Mouse (Mus musculus) kidney, adult 11 months (tissue): ENCODE measurements around the gene 9130213A22Rik.
A peak's percentile ranks its signal among the peaks of the same experiment; 100 is the strongest.

ENCODE experiments used
- DNase-seq: peaks from one replicate; pipeline ENCODE4 v3.0.0; 2022

The 9130213A22Rik gene

DNA sequence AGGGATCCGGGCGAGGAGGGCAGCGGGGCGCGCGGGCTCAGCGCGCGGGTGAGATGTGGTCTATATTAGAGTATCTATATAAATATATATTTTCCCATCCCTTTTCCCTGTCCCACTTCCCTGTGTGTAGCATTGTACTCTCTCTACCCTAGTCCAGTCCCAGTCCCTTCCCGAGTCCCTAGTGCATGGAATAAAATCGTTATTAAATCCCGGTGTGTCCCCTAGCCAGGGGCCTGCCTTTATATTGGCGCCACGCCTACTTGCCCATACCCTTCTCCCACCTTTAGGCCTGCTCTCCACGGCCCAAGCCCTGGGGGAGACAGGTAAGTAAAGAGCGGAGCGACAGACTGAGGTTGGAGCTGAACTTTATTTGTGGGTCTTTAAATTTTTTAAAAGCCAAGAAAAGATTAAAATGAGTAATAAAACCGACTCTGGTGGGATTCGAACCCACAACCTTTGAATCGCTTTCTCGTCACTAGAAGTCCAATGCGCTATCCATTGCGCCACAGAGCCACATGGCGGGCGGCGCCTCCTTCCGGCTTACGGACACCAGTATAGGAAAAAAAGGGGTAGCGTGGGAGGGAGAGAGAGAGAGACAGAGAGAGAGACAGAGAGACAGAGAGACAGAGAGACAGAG lies 785 bp upstream of the 9130213A22Rik start:
- peak; percentile 87 for DNase-seq

DNA sequence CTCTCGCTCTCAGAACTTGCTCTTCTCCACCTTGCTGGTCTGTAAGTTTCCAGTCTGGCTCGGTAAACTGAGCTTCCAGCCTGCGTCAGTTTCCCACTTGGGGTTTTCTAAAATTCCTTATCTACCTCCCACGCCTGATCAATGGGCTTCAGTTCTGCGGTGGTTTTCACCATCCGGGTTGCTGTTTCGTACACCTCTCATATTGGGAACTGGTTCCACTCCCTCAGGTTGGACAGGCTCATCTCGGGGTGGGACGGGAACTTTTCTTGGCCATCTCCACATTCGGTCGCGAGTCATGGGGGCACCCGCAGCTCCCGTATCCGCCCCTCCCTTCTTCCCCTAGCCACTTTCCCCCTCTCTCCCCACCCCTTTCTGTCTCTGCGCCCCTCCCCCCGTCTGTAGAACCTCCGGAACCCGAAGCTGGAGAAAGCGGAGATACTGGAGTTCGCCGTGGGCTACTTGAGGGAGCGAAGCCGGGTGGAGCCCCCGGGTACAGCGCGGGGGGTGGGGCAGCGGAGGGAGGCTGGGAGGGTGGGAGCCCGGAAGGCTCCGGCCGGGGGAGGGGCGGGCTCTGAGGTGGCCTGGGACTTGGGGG lies 551 bp downstream of the 9130213A22Rik start:
- no peak for DNase-seq

GRCm38 (mm10) chr11:69121001-69121740 lies 1.2 kb downstream of the 9130213A22Rik start:
- DNase-seq = no peak

DNA sequence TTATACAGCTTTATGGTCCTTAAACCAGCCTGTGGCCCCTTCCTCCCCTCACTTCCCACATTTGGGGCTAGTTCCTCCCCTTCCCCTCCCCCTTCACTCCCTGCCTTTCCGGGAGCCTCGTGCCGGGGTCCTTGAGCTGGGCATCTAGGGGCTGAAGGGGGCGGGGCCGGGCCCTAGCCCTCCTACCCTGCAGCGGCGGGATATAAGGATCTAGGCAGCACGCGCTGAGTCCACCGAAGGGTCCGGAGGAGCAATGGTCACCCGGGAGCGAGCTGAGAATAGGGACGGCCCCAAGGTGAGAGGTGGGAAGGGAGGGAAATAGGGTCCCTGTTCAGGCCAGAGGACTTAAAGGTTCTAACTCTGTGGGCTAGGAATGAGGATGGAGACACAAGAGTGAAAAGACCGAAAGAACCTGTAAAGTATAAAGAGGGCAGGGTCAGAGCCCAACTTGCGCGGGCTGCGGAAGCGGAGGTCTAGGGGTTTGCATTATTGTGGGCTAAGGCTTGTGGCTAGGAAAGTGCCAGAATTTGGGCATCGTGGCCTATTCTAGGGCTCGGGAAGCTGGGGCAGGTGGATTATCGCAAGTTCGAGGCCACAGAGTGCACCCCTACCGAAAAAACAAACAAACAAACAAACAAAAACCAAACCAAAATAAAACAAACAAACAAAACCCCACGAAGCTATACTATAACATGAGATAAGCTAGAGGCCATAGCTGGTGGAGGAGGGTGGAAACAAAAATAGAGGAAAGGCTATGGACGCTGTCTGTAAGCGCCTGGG lies 2.0 kb downstream of the 9130213A22Rik start, which contains the start of gene Hes7:
Gene Hes7, plus strand, starts transcription at position 184 of the 780 bp plus-strand sequence.
- DNase-seq = no peak

DNA sequence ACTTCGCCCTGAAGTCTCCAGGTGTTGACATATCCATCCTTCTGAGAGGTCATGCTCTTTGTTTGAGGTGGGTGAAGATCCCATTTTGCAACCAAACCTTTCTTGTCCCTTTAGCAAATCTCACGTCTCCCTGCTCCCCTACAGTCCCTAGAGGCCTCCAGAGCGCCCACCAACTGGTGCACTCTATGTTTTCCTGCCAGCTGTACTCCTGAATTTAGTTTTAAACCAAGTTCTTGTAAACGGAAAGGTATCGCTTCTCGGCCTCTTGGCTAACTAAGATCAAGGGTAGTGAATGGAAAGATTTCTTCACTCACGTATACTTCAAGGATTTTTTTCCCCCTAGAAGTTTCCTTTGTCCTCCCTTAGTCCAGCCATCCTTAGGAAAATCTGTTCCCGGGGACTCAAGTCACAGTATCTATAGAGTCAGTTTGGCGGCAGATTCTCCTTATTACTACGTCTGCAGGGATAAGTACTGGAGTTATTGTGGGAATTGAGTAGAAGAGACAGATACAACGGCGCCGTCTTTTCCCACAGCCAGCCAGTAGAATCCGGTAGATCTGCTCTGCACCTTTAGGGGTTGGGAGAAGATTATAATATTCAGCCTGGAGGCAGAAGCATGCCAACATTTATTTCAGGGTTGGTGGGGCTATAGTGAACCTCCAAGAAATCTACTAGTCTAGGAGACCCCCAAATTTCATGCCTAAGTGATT lies 2.8 kb downstream of the 9130213A22Rik start:
- DNase-seq = no peak

GRCm38 (mm10) chr11:69118765-69119164 lies 3.6 kb downstream of the 9130213A22Rik start:
- DNase-seq = peak; percentile 79

GRCm38 (mm10) chr11:69117737-69118695 lies 4.4 kb downstream of the 9130213A22Rik start:
- DNase-seq = peak; percentile 58

DNA sequence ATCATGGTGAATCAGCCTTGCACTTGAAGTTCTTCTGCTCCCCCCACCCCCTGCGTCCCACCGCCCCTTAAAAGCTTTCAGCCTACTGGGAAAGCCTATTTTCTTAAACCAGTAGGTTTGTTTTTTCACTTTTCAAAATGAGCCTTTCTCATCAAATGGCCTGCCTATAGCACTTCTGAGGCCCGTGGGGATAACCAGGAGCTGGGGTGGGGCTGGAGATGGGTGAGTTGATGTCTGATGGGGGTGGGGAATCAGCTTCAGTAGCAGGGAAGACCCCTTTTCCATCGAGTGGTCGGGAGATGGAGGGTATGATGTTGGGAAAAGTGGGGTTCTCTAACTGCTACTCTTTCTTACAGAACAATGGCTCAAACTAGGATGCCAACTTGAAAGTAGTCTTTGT lies 5.5 kb downstream of the 9130213A22Rik start:
- no peak for DNase-seq

- DNase-seq = no peak
Observed at GRCm38 (mm10) chr11:69114621-69115020, 7.8 kb downstream of the 9130213A22Rik start.

DNA sequence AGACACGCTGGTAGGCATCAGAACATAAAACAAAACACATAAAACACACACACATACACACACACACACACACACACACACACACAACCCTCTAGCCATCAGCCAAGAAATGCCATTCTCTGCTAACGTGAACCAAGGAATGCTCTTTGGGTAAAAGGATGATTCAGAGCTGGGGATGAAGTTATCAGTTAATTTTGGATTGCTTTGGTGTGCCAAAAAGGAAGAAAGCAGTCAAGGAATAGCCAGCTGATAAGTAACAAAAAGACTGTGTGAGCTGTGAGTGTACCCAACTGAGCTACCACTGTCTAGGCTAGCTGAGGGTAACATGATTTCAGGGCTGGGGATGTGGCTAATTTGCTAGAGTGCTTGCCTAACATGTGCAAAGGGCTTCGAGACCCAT lies 8.4 kb downstream of the 9130213A22Rik start:
- no peak for DNase-seq

DNA sequence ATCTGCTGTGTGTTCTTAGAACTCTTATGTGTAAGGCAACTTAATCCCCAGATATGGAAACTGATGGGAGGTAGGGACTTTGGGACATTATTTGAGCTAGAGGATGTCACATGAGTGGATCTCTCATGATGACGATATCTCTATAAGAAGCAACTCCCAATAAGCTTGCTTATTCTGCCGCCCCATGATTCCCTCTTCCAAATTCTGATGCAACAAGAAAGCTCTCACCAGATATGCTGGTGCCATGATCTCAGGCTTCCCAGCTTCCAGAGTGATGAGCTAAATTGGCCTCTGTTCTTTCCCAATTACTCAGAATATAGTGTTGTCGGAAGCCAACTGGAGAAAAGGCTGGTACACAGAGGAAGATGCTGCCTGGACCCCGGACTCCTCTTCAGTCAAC lies 10.5 kb downstream of the 9130213A22Rik start:
- no peak for DNase-seq

DNA sequence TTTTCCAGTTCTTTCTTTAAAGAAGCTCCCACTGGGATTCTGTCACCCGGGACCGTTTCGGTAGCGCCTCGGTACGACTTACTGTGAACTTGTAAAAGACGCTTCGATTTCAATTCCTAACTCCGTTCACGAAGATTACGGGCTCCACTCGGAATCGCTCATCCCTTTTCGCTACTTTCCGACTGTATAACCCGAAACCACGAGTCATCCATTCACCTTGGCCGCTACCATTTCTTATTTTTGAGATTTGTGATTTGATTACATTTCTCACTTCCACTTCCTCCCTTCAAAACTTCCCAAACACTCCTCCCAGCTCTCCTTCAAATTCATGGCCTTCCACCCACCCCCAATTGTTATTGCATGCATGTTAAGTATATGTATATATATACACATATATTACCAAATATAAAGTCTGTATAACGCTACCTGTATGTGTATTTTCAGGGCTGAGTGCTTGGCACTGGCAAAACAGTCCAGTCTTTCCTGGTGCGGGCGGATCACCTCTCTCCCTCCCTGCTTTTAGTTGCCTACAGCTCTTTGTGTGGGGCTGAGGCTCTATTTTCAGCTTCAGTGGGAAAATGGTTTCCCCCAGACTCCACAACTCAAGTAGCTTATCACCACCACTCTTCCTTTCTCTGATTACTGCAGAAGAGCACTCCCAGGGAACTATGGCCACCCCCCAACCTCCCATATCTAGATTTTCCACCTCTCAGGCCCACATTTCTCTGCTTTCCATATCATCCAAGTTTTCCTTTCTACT lies 11.2 kb downstream of the 9130213A22Rik start:
- DNase-seq = no peak

DNA sequence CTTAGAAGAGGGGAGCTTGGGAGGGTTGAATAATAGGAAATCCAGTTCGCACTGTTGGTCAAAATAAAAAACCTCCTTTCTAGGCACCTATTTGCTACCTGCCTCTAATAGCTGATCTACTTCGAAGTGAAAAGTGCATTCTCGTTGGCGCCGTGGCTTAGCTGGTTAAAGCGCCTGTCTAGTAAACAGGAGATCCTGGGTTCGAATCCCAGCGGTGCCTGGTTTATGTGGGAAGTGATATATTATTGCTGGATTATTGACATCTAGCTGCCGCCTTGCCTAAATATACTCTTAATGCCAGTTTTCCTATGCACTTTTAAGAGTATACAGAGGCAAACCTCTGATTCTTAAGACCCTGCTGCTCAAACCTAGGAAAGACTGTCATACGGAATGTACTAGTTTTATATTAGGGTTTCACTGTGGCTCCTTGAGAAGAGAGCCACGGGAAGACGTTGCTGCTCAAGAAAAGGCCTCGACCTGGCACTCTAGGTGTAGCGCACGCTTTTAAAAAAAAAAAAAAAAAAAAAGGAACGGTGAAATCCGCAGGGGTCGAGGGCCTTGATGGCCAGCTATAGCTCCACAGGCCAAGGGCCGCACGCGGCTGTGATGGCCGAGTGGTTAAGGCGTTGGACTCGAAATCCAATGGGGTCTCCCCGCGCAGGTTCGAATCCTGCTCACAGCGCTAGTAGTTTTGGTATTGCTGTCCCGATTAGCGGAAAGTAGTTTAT lies 11.9 kb downstream of the 9130213A22Rik start:
- DNase-seq = peak; percentile 84

GRCm38 (mm10) chr11:69109032-69109900 lies 13.1 kb downstream of the 9130213A22Rik start:
- no peak for DNase-seq

GRCm38 (mm10) chr11:69108223-69108622 lies 14.2 kb downstream of the 9130213A22Rik start:
- no peak for DNase-seq

- no peak for DNase-seq
Observed at GRCm38 (mm10) chr11:69107676-69108075, 14.7 kb downstream of the 9130213A22Rik start.

GRCm38 (mm10) chr11:69106842-69107241 lies 15.5 kb downstream of the 9130213A22Rik start:
- DNase-seq = no peak

DNA sequence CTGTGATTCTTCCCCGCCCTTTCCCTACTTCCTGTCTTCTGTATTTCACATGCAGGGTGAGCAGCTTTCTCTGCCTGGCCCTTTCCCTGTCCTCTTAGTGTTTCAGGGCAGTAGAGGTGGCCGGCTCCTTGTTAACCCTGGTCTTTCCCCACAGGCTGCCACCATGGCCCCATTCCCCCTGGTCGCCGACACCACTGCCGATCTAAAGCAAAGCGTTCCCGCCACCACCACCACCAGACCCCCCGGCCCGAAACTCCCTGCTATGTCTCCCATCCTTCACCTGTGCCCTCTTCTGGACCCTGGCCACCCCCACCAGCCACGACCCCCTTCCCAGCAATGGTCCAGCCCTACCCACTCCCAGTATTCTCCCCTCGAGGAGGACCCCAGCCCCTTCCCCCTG lies 16.1 kb downstream of the 9130213A22Rik start:
- no peak for DNase-seq

- peak; percentile 5 for DNase-seq
Observed at GRCm38 (mm10) chr11:69105796-69106195, 16.6 kb downstream of the 9130213A22Rik start.
